Mouse (Mus musculus) mesoderm, embryonic 11.5 days (tissue): ENCODE measurements at regions not wholly inside any gene's neighbourhood (a gene's known extent, or its start where the extent isn't known, plus 50 kb on each side); places are given as distances from the start of the nearest gene placed in this dataset.

Experiments
- DNase-seq: peaks from one replicate; pipeline ENCODE4 v3.0.0-alpha.2; 2012; ENCODE audit warnings: low read depth, low spot score

- peak; percentile 12 for DNase-seq
Observed at GRCm38 (mm10) chrX:68954687-68955086, 61.8 kb upstream of the Gm6812 start.

DNA sequence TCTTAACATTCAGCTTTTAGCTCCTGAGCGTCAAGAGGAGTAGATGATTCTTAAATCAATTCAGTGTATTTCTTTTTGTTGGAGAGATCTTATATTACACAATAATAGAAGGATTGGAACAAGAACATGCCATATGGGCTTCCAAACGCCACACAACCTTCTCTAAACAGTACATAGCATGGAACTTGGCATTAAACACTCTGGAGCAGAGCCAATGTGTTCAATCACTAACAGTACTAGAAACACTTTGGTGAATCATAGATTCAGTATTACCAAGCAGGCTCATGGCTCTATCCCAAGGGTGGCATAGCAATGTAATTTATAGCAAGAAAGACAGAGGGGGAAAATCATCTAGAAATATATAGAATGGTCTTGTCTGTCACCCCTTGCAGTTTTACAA lies 60.4 kb upstream of the Gm6812 start:
- no peak for DNase-seq

- DNase-seq, result peak; percentile 20
Observed at GRCm38 (mm10) chrX:68950730-68951129, 57.9 kb upstream of the Gm6812 start.

DNA sequence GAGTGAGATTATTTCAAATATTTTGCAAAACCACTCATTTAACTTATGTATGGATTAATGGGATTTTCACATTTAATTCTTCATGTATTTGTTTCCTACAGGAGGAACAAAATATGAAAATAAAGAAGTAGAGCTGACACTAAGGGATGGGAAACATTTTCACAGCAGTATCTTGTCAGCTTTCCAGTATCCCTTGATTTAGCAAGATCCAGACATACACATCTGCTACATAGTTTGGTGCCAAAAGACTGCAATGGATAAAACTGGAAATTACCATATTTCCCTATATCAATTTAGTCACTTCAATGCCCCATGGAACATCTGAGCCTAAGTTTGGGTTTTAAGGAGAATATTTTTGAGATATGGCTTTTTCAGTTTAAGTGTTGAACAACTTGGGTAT lies 52.9 kb upstream of the Gm6812 start:
- DNase-seq, result no peak
